Mouse (Mus musculus): ENCODE results near the gene Cbr1. TPM values are rescaled to one million over a fixed set of nuclear protein-coding genes. Genes with fewer than 3 reads are reported as not detected.
A peak's percentile ranks its signal among the peaks of the same experiment; 100 is the strongest.

The Cbr1 gene
- polyA plus RNA-seq, 1 experiment = 94.1 TPM

- TF ChIP-seq GATA1 (IDR thresholded peaks at IDR 0.05; ENCODE audit: low read length) = no peak
These were observed 13.9 kb upstream of the Cbr1 start for GRCm38 (mm10) chr16:93591450-93592430.

GRCm38 (mm10) chr16:93592711-93593110, 12.9 kb upstream of the Cbr1 start:
- no peak for TF ChIP-seq GATA1 (IDR thresholded peaks at IDR 0.05; ENCODE audit: low read length)

DNA sequence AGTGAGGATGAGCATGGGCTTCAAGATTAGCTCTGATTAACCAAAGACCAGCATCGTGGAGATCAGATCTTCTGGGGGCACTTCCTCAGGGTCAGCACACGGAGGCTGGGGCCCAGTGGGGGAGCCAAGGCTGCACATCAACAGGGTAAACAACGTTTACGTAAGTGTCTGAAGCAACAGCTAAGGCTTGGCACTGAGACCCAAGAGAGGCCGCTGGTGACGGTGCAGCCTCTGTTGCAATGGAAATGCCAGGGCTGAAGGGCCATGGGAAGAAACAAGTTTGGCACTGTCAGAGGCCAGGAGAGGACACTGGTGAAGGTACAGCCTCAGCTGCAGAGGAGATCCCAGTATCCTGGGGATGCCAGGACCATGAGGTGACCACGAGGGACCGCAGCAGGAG, 12.2 kb upstream of the Cbr1 start:
- TF ChIP-seq GATA1 (IDR thresholded peaks at IDR 0.05; ENCODE audit: low read length) = no peak

DNA sequence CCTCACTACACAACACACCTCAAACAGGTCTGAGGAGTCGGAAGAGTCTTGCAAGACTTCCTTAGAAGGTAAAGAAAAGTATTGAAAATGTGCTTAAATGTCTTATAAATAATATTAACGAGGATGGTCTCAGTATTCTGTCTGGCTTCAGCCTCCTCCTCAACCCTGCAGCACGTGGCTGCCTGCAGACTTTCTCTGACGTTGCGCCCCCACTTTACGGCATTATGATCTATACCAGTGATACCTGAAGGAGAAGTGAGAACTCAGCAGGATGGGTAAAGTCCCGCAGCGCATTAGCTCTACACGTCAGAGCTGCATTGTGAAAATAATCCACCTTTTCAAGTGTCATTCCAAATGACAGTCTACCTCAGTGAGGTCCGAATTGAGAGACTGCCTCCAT, 11.2 kb upstream of the Cbr1 start:
- no peak for TF ChIP-seq GATA1 (IDR thresholded peaks at IDR 0.05; ENCODE audit: low read length)

DNA sequence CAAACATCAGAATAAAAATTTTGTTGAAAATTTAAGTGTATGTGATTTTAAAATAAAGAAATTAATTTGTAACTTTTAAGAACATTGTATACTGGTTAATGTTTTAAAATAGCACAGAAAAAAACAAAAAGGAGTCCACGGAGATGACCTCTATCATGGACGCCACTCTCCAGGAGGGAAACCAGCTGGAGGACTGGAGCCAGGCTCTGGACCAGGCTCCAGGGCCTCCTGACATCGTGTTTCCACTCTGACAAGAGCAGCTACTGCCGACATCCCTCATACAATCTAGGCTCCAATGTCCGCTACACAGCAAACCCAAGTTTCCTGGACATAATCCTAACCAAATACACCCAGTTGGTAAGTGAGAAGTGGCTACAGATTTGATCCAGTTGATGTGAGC, 9.9 kb upstream of the Cbr1 start:
- no peak for TF ChIP-seq GATA1 (IDR thresholded peaks at IDR 0.05; ENCODE audit: low read length)

DNA sequence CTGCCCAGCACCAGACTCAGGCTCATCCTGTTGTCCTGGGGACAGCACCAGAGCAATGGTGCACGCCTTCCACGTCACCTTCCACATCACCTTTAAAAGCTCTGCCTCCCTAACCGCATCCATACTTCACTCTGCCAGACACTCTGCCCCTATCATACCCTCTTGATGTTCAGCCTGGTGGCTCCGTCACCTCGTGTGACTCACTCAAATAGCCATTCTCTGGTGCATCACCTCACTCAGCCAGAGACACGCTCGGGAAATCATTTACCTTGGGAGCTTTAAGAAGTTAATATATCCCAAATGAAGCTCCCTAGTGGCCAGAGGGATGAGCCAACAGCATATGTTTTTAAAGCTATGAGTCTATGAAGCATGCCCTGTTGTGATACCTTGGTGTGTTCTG, 8.8 kb upstream of the Cbr1 start:
- peak; percentile 8 for TF ChIP-seq GATA1 (IDR thresholded peaks at IDR 0.05; ENCODE audit: low read length)

DNA sequence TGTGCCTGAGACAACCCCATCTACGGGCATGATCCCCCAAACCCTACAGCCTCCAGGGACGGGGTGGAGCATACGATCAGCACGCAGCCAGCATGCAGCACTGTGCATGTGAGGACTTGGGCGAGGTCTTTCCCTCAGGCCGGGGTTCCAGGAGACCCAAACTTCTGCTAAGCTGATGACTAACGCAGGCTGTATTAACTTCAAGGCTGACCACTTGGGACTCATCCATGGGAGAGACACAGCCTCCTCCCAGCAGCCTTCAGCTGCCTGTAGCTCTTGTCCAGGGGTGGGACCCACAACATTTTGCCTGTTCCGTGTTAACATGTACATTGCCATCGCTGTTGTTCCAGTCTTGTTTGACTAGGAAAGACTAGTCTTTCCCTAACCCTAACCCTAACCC, 8.1 kb upstream of the Cbr1 start:
- TF ChIP-seq GATA1 (IDR thresholded peaks at IDR 0.05; ENCODE audit: low read length) = no peak

DNA sequence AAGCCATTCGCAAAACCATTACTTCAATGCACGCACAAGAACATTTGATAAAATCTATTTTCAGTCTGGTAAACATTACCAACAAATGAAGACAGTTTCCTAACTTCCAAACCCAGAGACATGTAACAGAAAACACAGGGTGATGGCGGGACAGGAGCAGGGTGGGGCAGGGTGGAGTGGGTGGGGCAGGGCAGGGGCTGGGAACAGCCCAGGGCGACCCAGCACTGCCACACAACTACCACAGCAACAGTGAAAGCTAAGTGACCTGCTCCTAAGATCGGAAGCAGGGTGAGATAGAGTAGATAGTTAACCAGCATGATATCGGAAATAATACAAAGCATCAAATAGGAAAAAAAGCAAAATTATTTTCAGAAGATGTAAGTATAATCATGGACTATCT, 6.2 kb upstream of the Cbr1 start:
- TF ChIP-seq GATA1 (IDR thresholded peaks at IDR 0.05; ENCODE audit: low read length) = no peak

- TF ChIP-seq GATA1 (IDR thresholded peaks at IDR 0.05; ENCODE audit: low read length) = no peak
These were observed 2.0 kb upstream of the Cbr1 start, which contains the start of gene Setd4 for GRCm38 (mm10) chr16:93603439-93604212. Gene Setd4 (minus strand): TSS chr16:93604063.

GRCm38 (mm10) chr16:93604481-93604969, 1.1 kb upstream of the Cbr1 start:
- no peak for TF ChIP-seq GATA1 (IDR thresholded peaks at IDR 0.05; ENCODE audit: low read length)

DNA sequence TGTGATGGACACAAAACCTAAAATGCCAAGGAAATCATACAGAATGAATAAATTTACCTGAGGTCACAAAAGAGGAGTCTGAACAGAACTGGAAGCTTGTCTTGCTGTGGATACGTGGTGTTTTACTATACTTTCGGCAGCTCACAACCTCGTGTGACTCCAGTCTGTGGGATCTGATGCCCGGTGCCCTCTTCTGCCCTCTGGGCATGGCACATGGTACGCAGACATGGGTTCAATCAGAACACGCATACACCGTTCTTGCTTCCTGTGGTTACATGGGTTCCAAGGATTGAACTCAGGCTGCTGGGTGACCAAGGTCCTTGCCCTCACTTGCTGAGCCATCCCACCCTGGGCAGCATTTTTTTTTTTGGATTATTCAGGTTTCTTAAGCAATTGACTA, 493 bp downstream of the Cbr1 start:
- TF ChIP-seq GATA1 (IDR thresholded peaks at IDR 0.05; ENCODE audit: low read length) = no peak

DNA sequence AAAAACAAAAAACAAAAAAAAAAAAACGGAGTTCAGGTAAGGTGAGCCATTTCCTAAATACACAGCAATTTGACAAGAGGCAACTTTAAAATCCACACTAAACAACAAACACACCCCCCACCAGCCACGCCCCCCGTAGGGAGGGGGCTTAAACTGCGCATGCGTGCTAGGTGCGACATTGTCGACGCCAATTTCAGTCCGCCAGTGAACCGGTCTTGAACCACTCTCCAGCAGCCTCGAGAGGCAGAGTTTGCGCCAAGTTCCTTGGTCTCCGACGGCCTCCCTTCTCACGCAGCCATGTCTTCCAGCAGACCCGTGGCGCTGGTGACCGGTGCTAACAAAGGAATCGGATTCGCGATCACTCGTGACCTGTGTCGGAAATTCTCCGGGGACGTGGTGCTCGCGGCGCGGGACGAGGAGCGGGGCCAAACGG, 2.0 kb downstream of the Cbr1 start:
- no peak for TF ChIP-seq GATA1 (IDR thresholded peaks at IDR 0.05; ENCODE audit: low read length)

DNA sequence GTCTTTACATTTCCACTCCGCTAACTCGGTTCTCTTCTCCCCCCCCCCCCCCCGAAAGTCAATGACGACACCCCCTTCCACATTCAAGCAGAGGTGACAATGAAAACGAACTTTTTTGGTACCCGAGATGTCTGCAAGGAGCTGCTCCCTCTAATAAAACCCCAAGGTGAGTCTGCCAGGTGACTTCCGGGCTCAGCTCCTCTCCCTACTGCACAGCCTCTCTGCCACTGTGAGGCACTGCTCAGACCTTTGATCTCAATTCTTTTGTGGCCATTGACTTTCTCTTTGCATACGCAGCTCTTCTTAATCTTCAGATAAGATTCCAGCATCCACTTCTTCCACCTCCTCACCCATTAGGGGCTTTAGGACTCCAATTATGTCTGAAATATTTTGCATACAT, 3.1 kb downstream of the Cbr1 start:
- no peak for TF ChIP-seq GATA1 (IDR thresholded peaks at IDR 0.05; ENCODE audit: low read length)

DNA sequence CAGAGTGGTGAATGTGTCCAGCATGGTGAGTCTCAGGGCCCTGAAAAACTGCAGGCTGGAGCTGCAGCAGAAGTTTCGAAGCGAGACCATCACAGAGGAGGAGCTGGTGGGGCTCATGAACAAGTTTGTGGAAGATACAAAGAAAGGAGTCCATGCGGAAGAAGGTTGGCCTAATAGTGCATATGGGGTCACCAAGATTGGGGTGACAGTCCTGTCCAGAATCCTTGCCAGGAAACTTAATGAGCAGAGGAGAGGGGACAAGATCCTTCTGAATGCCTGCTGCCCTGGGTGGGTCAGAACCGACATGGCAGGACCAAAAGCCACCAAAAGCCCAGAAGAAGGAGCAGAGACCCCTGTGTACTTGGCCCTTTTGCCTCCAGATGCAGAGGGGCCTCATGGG, 4.1 kb downstream of the Cbr1 start:
- TF ChIP-seq GATA1 (IDR thresholded peaks at IDR 0.05; ENCODE audit: low read length) = no peak

DNA sequence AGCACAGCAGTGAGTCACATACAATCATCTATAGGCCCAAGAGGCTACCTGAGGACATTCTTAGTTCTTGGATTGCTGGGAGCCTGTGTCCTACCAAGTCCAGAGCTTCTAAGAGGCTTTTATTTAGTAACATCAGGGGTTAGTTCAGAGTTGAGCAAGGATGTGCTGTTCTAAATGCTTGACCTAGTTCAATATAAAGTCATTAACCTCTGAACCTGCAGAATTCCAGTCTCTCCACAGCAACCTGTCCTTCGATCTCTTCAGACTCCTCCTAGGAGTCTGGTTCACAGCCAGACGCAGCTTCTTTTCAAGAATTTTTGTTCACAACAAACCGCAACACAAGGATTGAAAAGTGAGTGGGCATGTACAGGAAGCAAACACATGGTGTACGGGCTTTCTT, 5.3 kb downstream of the Cbr1 start:
- TF ChIP-seq GATA1 (IDR thresholded peaks at IDR 0.05; ENCODE audit: low read length) = no peak

Data from G1E-ER4 (cell line).